Mouse (Mus musculus) megakaryocyte, embryonic 14.5 days (primary cell): ENCODE results near the gene Adamtsl1.

ENCODE experiments used
- FLI1 ChIP-seq: IDR thresholded peaks from 2 replicates; pipeline ENCODE4 v1.6.1; 2012; ENCODE audit warnings: low read length, inconsistent platforms, mixed read lengths
- GATA1 ChIP-seq: IDR thresholded peaks from 3 replicates; pipeline ENCODE4 v1.6.1; 2012; ENCODE audit warnings: mixed read lengths, low read length, inconsistent platforms, borderline replicate concordance

DNA sequence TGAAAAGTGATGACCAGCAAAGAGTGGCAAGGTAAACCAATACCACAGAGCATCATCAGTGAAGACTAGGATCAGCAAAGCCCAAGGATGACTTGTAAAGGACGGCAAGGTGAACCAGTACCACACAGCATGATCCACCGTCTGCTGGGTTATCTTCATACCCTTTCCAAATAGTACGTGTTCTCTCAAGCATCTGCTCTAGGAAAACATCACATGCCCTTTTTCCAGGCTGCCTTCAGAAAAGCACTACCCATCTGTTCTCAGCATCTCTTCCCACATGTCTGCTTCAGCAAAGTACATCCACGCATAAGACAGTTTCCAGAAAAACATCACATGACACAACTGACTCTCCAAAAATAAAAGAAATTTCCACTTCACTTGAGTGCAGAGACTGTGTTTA lies 408.8 kb downstream of the Adamtsl1 start:
- TF ChIP-seq GATA1, result no peak
- TF ChIP-seq FLI1, result no peak
